Mouse (Mus musculus) gastrocnemius, adult 2 months (tissue): Measurements from ENCODE around the gene Nif3l1. TPM values are rescaled to one million over a fixed set of nuclear protein-coding genes. Genes with fewer than 3 reads are reported as not detected.

Experiments
- DNase-seq: peaks from one replicate; pipeline ENCODE4 v3.0.0; 2022
- H3K27ac ChIP-seq: fragments of 200-600 bp; 2 replicates; pipeline ENCODE4 v1.8.1; 2022; ENCODE audit warnings: mild to moderate bottlenecking
- H3K4me3 ChIP-seq: fragments of 200-600 bp; 2 replicates; pipeline ENCODE4 v1.8.1; 2022; ENCODE audit warnings: mild to moderate bottlenecking, moderate library complexity
- CTCF ChIP-seq: fragments of 200-600 bp; IDR thresholded peaks from 2 replicates; pipeline ENCODE4 v1.8.1; 2022; ENCODE audit warnings: antibody characterized with exemption, mild to moderate bottlenecking, moderate library complexity
- intact Hi-C: fragments of 180-260 bp; cut with DNase I; formaldehyde crosslinking; loops from one replicate; pipeline ENCODE4 v1.15.1; 2025
- total RNA-seq, 2 experiments: library from RNA; stranded (reverse); gene quantifications; 2 replicates each; pipeline ENCODE4 v1.2.3; 2021

Gene Nif3l1
- total RNA-seq, 2 experiments from 2014 or later, result 7.7 to 9.4 TPM

DNA sequence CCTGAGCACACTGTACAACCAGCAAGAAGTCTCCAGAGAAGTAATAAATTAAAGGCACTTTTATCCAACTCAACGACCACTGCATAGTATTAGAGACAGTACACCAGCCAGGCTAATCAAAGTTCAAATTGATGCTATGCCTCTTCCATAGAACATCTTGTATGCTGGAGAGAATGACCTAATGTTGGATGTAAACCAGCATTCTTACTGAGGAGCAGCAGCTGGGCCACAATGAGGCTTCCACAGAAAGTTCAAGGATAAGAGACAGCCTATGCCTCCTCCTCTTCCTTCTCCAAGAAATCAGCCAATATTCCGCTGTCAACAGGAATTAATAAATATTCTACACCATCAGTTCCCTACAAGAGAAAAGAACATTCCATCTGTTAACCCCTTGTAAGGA lies 19.0 kb downstream of the Nif3l1 start:
- no peak for DNase-seq
- no peak for TF ChIP-seq CTCF
- intact Hi-C loops, result no loop called here
- Histone ChIP-seq H3K4me3 (no peak overlapping the region), H3K27ac (no peak overlapping the region)

GRCm38 (mm10) chr1:58465042-58465441 lies 20.1 kb downstream of the Nif3l1 start:
- intact Hi-C loops, result no loop called here
- Histone ChIP-seq H3K4me3 (no peak overlapping the region), H3K27ac (no peak overlapping the region)
- TF ChIP-seq CTCF, result no peak
- DNase-seq, result no peak

DNA sequence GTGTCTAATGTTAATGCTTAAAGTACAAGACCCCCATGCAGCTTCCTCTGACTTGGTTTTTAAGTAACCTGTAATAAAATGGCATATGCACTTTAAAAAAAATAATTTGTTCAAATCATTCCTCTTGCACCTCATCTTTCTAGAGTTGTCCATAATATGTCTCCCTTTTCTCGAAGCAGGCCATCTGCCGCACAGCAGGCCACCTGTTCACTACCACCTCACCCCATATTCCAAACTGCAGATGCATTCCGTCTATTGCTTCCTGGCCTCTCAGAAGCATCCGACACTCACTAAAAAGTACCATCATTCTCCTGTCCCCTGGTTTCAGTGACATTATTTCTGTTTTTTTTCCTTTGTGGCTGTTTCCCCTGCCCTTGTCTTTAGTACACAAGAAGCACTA lies 20.6 kb downstream of the Nif3l1 start:
- intact Hi-C loops, result no loop called here
- H3K27ac ChIP-seq, result no peak overlapping the region
- no peak for TF ChIP-seq CTCF
- DNase-seq, result no peak
- no peak overlapping the region for H3K4me3 ChIP-seq

GRCm38 (mm10) chr1:58475662-58476061 lies 30.7 kb downstream of the Nif3l1 start:
- Histone ChIP-seq H3K4me3 (no peak overlapping the region), H3K27ac (no peak overlapping the region)
- intact Hi-C loops, result no loop called here
- DNase-seq, result no peak
- no peak for TF ChIP-seq CTCF

GRCm38 (mm10) chr1:58482647-58483046 lies 37.7 kb downstream of the Nif3l1 start:
- TF ChIP-seq CTCF, result no peak
- no peak for DNase-seq
- H3K4me3 ChIP-seq, result no peak overlapping the region
- intact Hi-C loops, result no loop called here
- H3K27ac ChIP-seq, result no peak overlapping the region

- no peak overlapping the region for H3K4me3 ChIP-seq
- no peak for DNase-seq
- TF ChIP-seq CTCF, result no peak
- no peak overlapping the region for H3K27ac ChIP-seq
- intact Hi-C loops, result no loop called here
Measured at GRCm38 (mm10) chr1:58495603-58496002, 50.7 kb downstream of the Nif3l1 start.

DNA sequence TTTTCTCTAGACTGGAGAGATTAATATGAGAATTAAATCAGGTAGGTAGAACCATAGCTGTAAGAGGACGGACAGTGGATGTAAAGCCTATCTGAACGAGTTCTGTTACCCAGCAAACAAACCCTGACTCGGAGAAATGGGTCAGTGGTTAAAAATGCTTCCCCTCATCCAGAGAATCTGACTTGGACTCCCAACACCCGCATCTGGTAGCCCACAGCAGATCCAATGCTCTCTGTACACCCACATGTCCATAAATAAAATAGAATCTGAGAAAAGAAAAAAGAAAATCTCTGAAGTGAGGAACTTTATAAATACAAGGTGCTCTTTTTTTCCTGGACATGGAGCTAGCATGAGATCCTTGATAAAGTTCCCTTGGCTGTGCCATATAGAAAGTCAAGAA lies 52.7 kb downstream of the Nif3l1 start:
- no peak for TF ChIP-seq CTCF
- no peak for DNase-seq
- H3K4me3 ChIP-seq, result no peak overlapping the region
- H3K27ac ChIP-seq, result no peak overlapping the region
- intact Hi-C loops, result no loop called here

DNA sequence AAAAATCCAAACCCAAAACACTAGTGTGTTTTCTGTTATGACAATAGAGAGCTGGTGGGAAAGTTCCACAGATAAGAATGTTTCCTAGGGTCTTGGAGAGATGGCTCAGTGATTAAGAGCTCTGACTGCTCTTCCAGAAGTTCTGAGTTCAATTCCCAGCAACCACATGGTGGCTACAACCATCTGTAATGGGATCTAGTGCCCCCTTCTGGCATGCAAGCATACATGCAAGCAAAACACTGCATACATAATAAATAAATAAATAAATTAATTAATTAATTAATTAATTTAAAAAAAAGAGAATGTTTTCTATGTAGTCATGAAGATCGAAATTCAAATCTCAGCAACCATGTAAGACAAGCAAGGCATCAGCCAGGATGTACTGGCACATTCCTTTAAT lies 53.8 kb downstream of the Nif3l1 start:
- H3K27ac ChIP-seq, result no peak overlapping the region
- intact Hi-C loops, result no loop called here
- peak; percentile 21; the same call in 1 of the 2 replicates for TF ChIP-seq CTCF
- H3K4me3 ChIP-seq, result no peak overlapping the region
- no peak for DNase-seq

DNA sequence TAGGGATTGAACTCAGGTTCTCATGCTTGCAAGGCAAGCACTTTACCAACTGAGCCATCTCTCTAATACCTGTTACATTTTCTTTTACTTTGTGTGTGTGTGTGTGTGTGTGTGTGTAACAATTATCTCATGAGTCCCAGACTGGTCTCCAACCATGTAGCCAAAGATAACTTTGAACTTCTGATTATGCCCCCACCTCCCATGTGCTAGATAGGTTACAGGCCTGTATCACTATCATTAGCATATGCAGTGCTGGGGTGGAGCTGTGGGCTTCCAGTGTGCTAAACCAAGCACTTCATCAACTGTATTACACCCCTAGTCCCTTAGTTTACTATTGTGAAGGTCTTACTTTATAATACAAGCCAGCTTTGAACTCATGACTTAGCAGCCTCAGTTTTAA lies 58.2 kb downstream of the Nif3l1 start:
- H3K27ac ChIP-seq, result no peak overlapping the region
- DNase-seq, result no peak
- no peak overlapping the region for H3K4me3 ChIP-seq
- intact Hi-C loops, result no loop called here
- no peak for TF ChIP-seq CTCF

- peak overlapping the region; percentile 88 for H3K27ac ChIP-seq
- intact Hi-C loops, result no loop called here
- DNase-seq, result no peak
- no peak for TF ChIP-seq CTCF
- peak overlapping the region; percentile 93 for H3K4me3 ChIP-seq
Measured at GRCm38 (mm10) chr1:58503793-58504370, 58.9 kb downstream of the Nif3l1 start.

DNA sequence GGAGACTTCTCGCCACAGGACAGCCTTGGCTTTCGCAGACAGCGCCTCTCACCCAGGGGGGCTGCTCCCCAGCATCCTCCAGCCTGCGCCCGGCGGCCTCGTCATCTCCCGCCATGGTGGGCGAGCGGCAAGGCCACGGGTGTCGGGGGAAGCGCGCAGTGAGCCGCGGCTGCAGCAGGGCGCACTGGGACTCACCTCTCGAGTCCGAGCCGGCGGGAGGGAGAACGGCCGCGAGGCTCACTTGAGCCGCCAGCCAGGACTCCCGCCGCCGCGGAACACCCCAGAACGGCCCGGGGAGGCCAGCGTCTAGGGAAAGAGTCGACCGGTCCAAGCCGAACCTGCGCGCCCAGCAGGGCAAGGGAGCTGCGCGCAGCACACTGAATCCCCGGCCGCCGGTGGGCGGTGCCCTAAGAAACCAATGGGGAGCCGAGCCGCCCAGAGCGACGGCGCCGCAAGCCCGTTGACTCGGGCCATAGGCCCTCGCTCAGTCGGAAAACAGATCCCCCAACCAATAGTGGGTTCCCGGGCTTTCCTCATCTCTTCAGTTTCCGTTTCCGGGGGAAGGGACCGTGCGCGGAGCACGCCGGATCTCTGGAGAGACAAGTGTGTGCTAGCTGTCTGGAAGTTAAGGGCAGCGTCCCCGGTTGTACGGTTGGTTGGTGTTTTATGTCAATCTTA lies 59.8 kb downstream of the Nif3l1 start, which contains the start of gene Orc2:
TSS of gene Orc2 (minus strand) at position 533 of the 678 bp plus-strand sequence.
- TF ChIP-seq CTCF, result peak; percentile 17; the same call in 1 of the 2 replicates
- peak; percentile 95 for DNase-seq
- intact Hi-C loops, result no loop called here
- Histone ChIP-seq H3K27ac (peak within 1 kb of the TSS; percentile 88), H3K4me3 (peak within 1 kb of the TSS; percentile 93)

- no peak for TF ChIP-seq CTCF
- Histone ChIP-seq H3K27ac (no peak overlapping the region), H3K4me3 (no peak overlapping the region)
- DNase-seq, result no peak
- intact Hi-C loops, result no loop called here
Measured at GRCm38 (mm10) chr1:58507249-58507648, 62.3 kb downstream of the Nif3l1 start.

Other genes starting within 250 kb of the Nif3l1 start
- not detected for gene Aox4, start 234.8 kb upstream of the Nif3l1 start, total RNA-seq
- gene Aox2, start 166.8 kb upstream of the Nif3l1 start, total RNA-seq, result under 1 TPM; 0.10 to 0.11 TPM
- 10 to 100 TPM; 43.3 to 50.5 TPM for gene Bzw1, start 52.3 kb upstream of the Nif3l1 start, total RNA-seq
- gene Clk1, start 21.1 kb upstream of the Nif3l1 start, total RNA-seq, result 10 to 100 TPM; 46.4 to 52.1 TPM
- 10 to 100 TPM; 13.6 to 13.9 TPM for gene Ppil3, start 335 bp downstream of the Nif3l1 start, total RNA-seq
- gene Orc2, start 60.0 kb downstream of the Nif3l1 start, total RNA-seq, result 10 to 100 TPM; 12.5 to 12.7 TPM
- gene Fam126b, start 141.2 kb downstream of the Nif3l1 start, total RNA-seq, result 10 to 100 TPM in 1 of 2 experiments, 1 to 10 TPM in 1; 7.8 to 14.2 TPM
- 100 to 1,000 TPM; 137 to 239 TPM for gene Ndufb3, start 141.2 kb downstream of the Nif3l1 start, total RNA-seq